Mouse (Mus musculus): ENCODE data around the gene Neto2. TPM values are rescaled to one million over a fixed set of nuclear protein-coding genes. Genes with fewer than 3 reads are reported as not detected.
A peak's percentile ranks its signal among the peaks of the same experiment; 100 is the strongest.
"Not testable (repeated sequence)": the region's sequence is repeated elsewhere in the genome, so short reads cannot be mapped to it uniquely, and the experiment has no call there.

Gene Neto2
- total RNA-seq (2021), result 10 to 100 TPM; 40.4 to 46.9 TPM

GRCm38 (mm10) chr8:85700751-85701351, at the start of gene Neto2:
Gene Neto2 (minus strand): TSS chr8:85700924.
- peak; percentile 67 to 74 for DNase-seq (ENCODE audit: extremely low spot score in 1 of 2, low spot score in 1 of 2)

DNA sequence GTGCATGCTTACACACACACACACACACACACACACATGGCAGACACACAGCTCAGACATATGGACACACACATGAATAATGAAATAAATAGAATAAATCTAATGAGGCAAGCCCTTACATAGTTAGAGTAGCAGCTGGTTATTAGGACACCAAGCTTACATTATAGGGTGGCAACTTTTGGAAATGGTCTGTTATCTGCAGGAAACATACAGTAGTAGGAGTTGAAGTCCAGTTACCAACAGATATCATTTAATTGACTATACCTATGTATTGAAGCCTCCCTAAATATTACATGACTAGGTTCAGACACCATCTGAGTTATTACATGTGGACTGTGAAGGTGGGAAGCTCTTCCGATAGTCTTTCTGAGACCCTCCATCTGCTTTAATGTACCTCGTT, 44.3 kb upstream of the Neto2 start:
- DNase-seq (ENCODE audit: extremely low spot score in 1 of 2, low spot score in 1 of 2), result no peak

DNA sequence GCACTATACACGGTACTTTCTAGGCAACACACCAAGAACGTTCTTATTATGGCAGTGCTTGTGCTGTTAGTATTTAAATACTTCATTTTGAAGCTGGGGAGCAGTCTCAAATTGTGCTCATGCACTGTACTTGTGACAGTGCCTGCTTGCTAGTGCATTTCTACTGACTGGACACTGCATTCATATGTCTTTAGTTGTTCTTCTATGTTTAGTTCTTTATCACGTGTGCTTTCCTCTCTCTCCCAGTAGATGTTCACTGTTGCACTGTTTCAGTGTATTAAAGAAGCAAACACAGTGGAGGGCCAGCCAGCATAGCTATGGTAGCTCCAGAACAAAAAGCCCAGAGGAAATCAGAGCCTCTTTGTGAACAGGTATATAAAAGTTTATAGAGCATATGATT, 29.8 kb upstream of the Neto2 start:
- no peak for DNase-seq (ENCODE audit: extremely low spot score in 1 of 2, low spot score in 1 of 2)

GRCm38 (mm10) chr8:85717271-85717670, 16.5 kb upstream of the Neto2 start:
- no peak for DNase-seq (ENCODE audit: extremely low spot score in 1 of 2, low spot score in 1 of 2)

GRCm38 (mm10) chr8:85716696-85717095, 16.0 kb upstream of the Neto2 start:
- DNase-seq (ENCODE audit: extremely low spot score in 1 of 2, low spot score in 1 of 2), result no peak

GRCm38 (mm10) chr8:85706988-85707387, 6.3 kb upstream of the Neto2 start:
- no peak for DNase-seq (ENCODE audit: extremely low spot score in 1 of 2, low spot score in 1 of 2)

GRCm38 (mm10) chr8:85700101-85700750, 498 bp downstream of the Neto2 start:
- peak; percentile 60 to 68 for DNase-seq (ENCODE audit: extremely low spot score in 1 of 2, low spot score in 1 of 2)

- DNase-seq (ENCODE audit: extremely low spot score in 1 of 2, low spot score in 1 of 2), result peak; percentile 51 to 71
These were observed 1.7 kb downstream of the Neto2 start for GRCm38 (mm10) chr8:85699051-85699450.

DNA sequence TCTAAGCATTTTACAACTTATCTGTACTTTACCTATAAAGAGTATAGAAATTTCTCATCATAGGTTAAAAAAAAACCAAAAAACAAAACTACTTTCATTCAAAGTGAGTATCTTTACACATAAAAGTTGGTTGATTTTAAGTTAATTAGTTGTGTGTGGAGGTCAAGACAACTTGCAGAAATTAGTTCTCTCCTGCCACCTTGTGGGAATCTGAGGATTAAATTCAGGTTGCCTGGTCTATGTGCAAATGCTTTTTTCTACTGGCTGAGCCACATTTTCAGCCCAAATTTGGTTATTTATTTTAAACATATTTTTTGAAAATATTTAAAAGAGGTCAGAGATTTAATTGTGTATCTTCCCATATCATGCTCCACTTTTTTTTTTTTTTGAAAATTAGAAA, 35.6 kb downstream of the Neto2 start:
- DNase-seq (ENCODE audit: extremely low spot score in 1 of 2, low spot score in 1 of 2), result no peak

DNA sequence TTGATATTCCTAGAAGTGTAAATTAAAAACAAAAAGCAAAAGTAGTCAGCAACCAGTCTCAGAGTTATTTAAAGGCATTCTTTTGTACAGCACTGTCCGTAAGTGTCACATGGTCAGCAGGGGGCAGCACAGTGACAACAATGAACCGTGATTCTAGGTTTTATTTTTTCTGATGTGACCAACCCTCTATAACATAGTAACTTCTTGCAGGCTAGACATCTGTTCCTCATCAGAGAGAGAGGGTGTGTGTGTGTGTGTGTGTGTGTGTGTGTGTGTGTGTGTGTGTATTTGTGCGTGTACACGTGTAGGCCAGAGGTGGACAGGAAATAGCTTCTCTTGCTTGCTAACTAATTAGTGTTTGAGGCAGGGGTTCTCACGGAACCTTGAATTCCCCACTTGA, 38.7 kb downstream of the Neto2 start:
- peak; percentile 10 to 61 for DNase-seq (ENCODE audit: extremely low spot score in 1 of 2, low spot score in 1 of 2)

- DNase-seq (ENCODE audit: extremely low spot score in 1 of 2, low spot score in 1 of 2), result no peak
These were observed 49.5 kb downstream of the Neto2 start for GRCm38 (mm10) chr8:85651201-85651600.

DNA sequence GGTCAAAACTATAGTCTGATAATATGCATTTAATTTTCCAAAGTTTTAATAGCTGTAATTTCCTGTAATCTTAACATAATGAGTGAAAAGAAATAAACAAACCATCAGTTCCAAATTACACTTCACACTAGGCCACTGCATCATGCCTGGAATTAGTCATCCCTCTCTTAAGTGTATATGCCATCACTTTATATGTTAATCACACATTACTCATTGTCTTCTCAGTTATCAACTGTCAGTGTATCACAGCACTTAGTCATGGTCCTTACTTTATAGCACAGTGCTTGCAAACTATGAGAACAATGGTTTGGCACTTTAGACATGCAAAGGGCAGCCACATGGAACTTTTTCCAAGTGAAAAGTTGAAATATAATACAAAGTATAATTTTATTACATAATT, 52.2 kb downstream of the Neto2 start:
- DNase-seq (ENCODE audit: extremely low spot score in 1 of 2, low spot score in 1 of 2), result no peak

GRCm38 (mm10) chr8:85644921-85645665, 55.6 kb downstream of the Neto2 start:
- DNase-seq (ENCODE audit: extremely low spot score in 1 of 2, low spot score in 1 of 2), result no peak

- no peak for DNase-seq (ENCODE audit: extremely low spot score in 1 of 2, low spot score in 1 of 2)
These were observed 76.3 kb downstream of the Neto2 start for GRCm38 (mm10) chr8:85624450-85624849.

- DNase-seq (ENCODE audit: extremely low spot score in 1 of 2, low spot score in 1 of 2), result no peak
These were observed 77.5 kb downstream of the Neto2 start for GRCm38 (mm10) chr8:85623246-85623645.

DNA sequence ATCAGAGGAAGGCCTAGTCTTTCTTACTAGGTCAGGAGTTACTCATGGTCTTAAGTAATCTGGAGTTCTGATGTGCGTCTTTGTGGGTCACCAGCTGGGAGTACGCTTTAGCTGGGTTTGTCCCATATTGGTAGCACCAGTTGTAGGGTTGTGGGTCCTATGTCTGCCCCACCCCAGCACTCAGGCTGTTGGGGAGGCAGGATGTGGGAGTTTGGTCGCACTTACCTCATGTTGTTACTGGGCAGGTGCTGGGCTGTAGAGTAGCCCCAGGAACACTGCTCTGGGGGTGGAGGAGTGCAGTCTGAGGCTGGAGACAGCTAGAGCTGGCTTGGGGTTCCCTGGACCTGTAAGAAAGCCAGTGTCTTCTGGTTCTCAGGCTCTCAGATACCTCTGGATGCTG, 81.9 kb downstream of the Neto2 start:
- DNase-seq (ENCODE audit: extremely low spot score in 1 of 2, low spot score in 1 of 2), result no peak

GRCm38 (mm10) chr8:85617125-85617524, 83.6 kb downstream of the Neto2 start:
- not testable (repeated sequence) for DNase-seq (ENCODE audit: extremely low spot score in 1 of 2, low spot score in 1 of 2)

GRCm38 (mm10) chr8:85608836-85609235, 91.9 kb downstream of the Neto2 start:
- DNase-seq (ENCODE audit: extremely low spot score in 1 of 2, low spot score in 1 of 2), result no peak

- DNase-seq (ENCODE audit: extremely low spot score in 1 of 2, low spot score in 1 of 2), result no peak
These were observed 92.9 kb downstream of the Neto2 start for GRCm38 (mm10) chr8:85607804-85608203.

GRCm38 (mm10) chr8:85606974-85607373, 93.8 kb downstream of the Neto2 start:
- DNase-seq (ENCODE audit: extremely low spot score in 1 of 2, low spot score in 1 of 2), result no peak

- no peak for DNase-seq (ENCODE audit: extremely low spot score in 1 of 2, low spot score in 1 of 2)
These were observed 94.2 kb downstream of the Neto2 start for GRCm38 (mm10) chr8:85606561-85606960.

- DNase-seq (ENCODE audit: extremely low spot score in 1 of 2, low spot score in 1 of 2), result no peak
These were observed 96.5 kb downstream of the Neto2 start for GRCm38 (mm10) chr8:85604201-85604600.

All from layer of hippocampus, postnatal 25 days (tissue).